17 mouse cellular contexts compared by ENCODE assay signal in the genomic region with DNA sequence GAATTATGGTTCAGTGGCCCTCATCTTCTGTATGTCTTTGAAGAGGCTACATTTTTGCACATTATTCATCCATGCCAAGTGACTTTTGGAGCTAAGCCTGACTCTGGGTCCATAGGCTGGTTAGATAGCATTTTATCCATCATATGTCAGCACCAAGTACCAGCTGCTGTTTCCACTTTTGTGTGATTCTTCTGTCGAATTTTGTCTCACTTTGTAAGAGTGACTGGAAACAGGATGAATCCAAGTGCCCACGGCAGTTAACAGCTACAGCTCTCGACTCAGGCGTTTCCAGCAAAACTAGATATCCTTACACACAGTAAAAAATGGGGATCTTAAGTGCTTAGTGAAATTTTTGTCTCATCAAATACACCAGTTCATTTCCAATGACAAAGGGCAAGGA.
"Had no signal": no experiment of that assay in that cellular context is flagged by ENCODE, and none has a peak within 500 bp of the region (broad histone marks: within the 10 kb centered on the region; RNA-seq: fewer than 3 reads in every experiment).

No protein-coding gene starts in this region.

- DNase-seq: lung, adult 2 months; lung, postnatal 14 days; lung, postnatal 36 days; right cerebral cortex, postnatal 14 days; thymus, adult 2 months; thymus, postnatal 25 days; thymus, postnatal 4 days had no signal

- H3K9ac ChIP-seq: lung, embryonic 15.5 days; midbrain, embryonic 13.5 days; midbrain, embryonic 15.5 days; neural tube, embryonic 12.5 days; stomach, embryonic 15.5 days had no signal

- H3K4me2 ChIP-seq: lung, embryonic 15.5 days; midbrain, embryonic 11.5 days; midbrain, embryonic 13.5 days; midbrain, embryonic 15.5 days; neural tube, embryonic 12.5 days; stomach, embryonic 15.5 days had no signal

- H3K4me1 ChIP-seq: lung, embryonic 15.5 days; megakaryocyte, embryonic 14.5 days had no signal

- H3K36me3 ChIP-seq: lung, embryonic 15.5 days; midbrain, embryonic 13.5 days; midbrain, embryonic 15.5 days; neural tube, embryonic 12.5 days; stomach, embryonic 15.5 days had no signal

- H3K27ac ChIP-seq: lung, embryonic 15.5 days; macrophage; midbrain, embryonic 13.5 days; midbrain, embryonic 15.5 days; neural tube, embryonic 12.5 days; stomach, embryonic 15.5 days; stomach, postnatal 0 days had no signal

- H3K4me3 ChIP-seq: lung, embryonic 15.5 days; megakaryocyte, embryonic 14.5 days; midbrain, embryonic 13.5 days; midbrain, embryonic 15.5 days; neural tube, embryonic 12.5 days; stomach, embryonic 15.5 days had no signal

- H3K9me3 ChIP-seq: lung, embryonic 15.5 days; megakaryocyte, embryonic 14.5 days; midbrain, embryonic 13.5 days; midbrain, embryonic 15.5 days; neural tube, embryonic 12.5 days; stomach, embryonic 15.5 days had no signal

- H3K27me3 ChIP-seq: lung, embryonic 15.5 days; megakaryocyte, embryonic 14.5 days; midbrain, embryonic 13.5 days; midbrain, embryonic 15.5 days; neural tube, embryonic 12.5 days; stomach, embryonic 15.5 days had no signal

- ATAC-seq: lung, postnatal 0 days; midbrain, embryonic 13.5 days; midbrain, embryonic 15.5 days had no signal
